Mouse (Mus musculus) hindbrain, embryonic 10.5 days (tissue): ENCODE measurements around the gene Scnn1g. TPM values are rescaled to one million over a fixed set of nuclear protein-coding genes. Genes with fewer than 3 reads are reported as not detected.

Experiments
- DNase-seq: peaks from one replicate; pipeline ENCODE4 v3.0.0-alpha.2; 2017; ENCODE audit warnings: low spot score
- H3K27ac ChIP-seq: fragments of 300-500 bp; sonication (generic); 2 replicates; pipeline ENCODE4 v1.5.1; 2016; ENCODE audit warnings: mild to moderate bottlenecking, moderate library complexity
- H3K27me3 ChIP-seq: fragments of 300-500 bp; sonication (generic); 2 replicates; pipeline ENCODE4 v1.6.1; 2016; ENCODE audit warnings: mild to moderate bottlenecking; ENCODE audit not compliant: poor library complexity, insufficient read depth, severe bottlenecking
- H3K36me3 ChIP-seq: fragments of 300-500 bp; sonication (generic); 2 replicates; pipeline ENCODE4 v1.6.1; 2016; ENCODE audit warnings: mild to moderate bottlenecking, moderate library complexity
- H3K4me1 ChIP-seq: fragments of 300-500 bp; sonication (generic); replicated peaks from 2 replicates; pipeline ENCODE4 v1.6.1; 2016; ENCODE audit warnings: mild to moderate bottlenecking
- H3K4me3 ChIP-seq: fragments of 300-500 bp; sonication (generic); 2 replicates; pipeline ENCODE4 v1.5.1; 2016; ENCODE audit warnings: mild to moderate bottlenecking, moderate library complexity
- H3K9me3 ChIP-seq: fragments of 300-500 bp; sonication (generic); 2 replicates; pipeline ENCODE4 v1.6.1; 2016; ENCODE audit warnings: mild to moderate bottlenecking, moderate library complexity
- WGBS: fragments of 180-500 bp; shearing (Covaris S2); methylation state at CpG from one replicate; pipeline ENCODE4 v1.1.7; 2016; 5-methylcytosine and 5-hydroxymethylcytosine counted together
- polyA plus RNA-seq: library from polyadenylated mRNA; unstranded; fragments of >200 nt; fragmentation: Nextera tagmentation; extraction: Ambion mirVana; gene quantifications from 2 replicates; pipeline ENCODE4 v1.2.1, GENCODE M21; 2016

Scnn1g gene
- polyA plus RNA-seq, 1 experiment from 2014 or later = 0.08 TPM

DNA sequence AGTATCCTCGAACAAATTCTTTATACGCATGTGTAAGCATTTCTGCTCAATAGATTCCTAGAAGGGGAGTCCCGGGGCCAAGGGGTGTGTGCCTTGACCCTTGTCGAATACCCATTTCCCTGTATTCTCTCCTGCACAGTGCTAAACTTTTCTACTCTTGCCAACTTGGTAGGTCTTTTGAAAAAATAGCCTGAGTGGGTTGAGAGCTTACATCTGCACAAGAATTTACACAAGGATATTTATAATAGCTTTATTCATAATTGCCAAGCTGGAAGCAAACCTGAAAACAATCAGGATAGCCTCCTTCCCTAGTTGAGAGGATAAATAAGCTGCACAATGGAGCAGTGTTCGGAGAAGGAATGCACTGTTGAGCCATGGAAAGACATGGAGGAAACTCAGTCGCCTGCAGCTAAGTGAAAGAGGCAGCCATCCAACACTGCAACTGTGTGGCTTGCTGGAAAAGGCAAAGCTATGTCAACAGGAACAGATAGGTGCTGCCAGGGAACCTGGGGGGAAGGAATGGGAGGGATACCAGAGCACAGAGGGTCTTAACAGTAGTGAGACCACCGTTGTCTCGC lies 51.5 kb downstream of the Scnn1g start:
- DNase-seq = no peak
- Histone ChIP-seq H3K4me1 (no peaks in the 10 kb centered on the region), H3K36me3 (no peaks in the 10 kb centered on the region), H3K27me3 (no peaks in the 10 kb centered on the region), H3K9me3 (peaks cover 4% of the 10 kb centered on the region), H3K27ac (no peak overlapping the region), H3K4me3 (no peak overlapping the region)
- 80% methylated on average over 8 of the region's 8 CpGs for WGBS

DNA sequence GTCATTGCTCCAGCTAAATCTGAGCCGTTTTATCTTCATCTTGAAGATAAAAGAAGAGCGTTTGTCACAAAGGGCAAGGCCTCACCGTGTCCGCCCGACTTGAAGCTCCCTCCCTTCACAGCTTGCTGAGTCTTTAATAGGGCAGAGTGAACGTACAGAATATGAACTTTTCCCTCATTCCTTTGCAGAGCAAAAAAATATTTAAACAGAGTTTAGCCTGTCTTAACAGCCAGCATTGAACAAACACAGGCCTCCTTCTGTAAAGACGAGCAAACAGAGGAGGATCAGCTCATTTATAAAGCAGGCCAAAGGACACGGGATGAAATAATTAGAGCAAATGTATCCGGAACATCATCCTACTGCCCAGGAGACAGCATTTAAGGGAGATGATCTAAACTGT lies 63.5 kb downstream of the Scnn1g start:
- 82% methylated on average over 9 of the region's 9 CpGs for WGBS
- H3K4me3 ChIP-seq = no peak overlapping the region

DNA sequence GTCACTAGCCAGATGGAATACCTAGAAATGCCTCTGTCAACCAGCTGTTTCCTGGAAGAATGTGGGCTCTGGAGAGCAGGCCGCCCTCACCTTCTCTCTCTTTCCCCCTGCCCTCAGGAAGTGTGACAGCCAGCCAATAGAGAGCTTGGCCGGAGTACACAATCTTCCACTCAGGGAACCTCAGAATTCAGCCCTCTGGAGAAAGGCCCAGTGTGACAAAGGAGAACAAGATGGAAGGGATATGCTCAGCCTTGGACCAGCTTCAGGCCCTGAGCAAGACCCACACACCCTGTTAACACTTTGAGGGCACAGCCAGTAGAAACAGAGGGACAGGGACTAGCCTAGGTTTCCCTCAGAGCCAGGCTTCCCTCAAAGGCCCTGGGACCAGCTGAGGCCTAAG lies 68.2 kb downstream of the Scnn1g start:
- 73% methylated on average over 2 of the region's 2 CpGs for WGBS
- DNase-seq = no peak
- H3K9me3 ChIP-seq = no peaks in the 10 kb centered on the region
- no peak overlapping the region for H3K4me3 ChIP-seq
- no peaks in the 10 kb centered on the region for H3K4me1 ChIP-seq
- H3K27me3 ChIP-seq = no peaks in the 10 kb centered on the region
- H3K36me3 ChIP-seq = no peaks in the 10 kb centered on the region
- no peak overlapping the region for H3K27ac ChIP-seq

More for the DNA sequence above, 63.5 kb downstream of the Scnn1g start:
- H3K27me3 ChIP-seq = no peaks in the 10 kb centered on the region
- DNase-seq = no peak
- H3K9me3 ChIP-seq = peaks cover 3% of the 10 kb centered on the region; the same call in 1 of the 2 replicates
- H3K36me3 ChIP-seq = no peaks in the 10 kb centered on the region
- no peaks in the 10 kb centered on the region for H3K4me1 ChIP-seq
- no peak overlapping the region for H3K27ac ChIP-seq

DNA sequence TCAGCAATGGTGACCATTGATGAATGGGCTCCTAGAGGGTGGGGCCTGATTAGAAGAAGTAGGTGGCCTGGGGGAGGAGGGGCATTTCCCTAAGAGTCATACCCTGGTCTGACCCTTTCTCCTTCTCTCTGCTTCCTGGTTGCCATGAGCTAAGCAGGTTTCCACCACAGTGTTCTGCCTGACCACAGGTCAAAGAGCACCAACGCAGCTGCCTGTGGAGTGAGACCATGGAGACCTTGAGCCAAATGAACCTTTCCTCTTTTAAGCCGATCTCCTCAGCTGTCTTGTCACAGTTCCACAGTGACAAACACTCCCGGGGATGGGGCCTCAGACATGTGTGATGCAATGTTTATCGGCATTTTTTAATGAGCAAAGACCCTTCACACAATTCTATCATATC lies 68.7 kb downstream of the Scnn1g start:
- H3K9me3 ChIP-seq = no peaks in the 10 kb centered on the region
- no peaks in the 10 kb centered on the region for H3K27me3 ChIP-seq
- H3K4me3 ChIP-seq = no peak overlapping the region
- no peak for DNase-seq
- 89% methylated on average over 4 of the region's 4 CpGs for WGBS
- no peaks in the 10 kb centered on the region for H3K36me3 ChIP-seq
- H3K27ac ChIP-seq = no peak overlapping the region
- no peaks in the 10 kb centered on the region for H3K4me1 ChIP-seq

DNA sequence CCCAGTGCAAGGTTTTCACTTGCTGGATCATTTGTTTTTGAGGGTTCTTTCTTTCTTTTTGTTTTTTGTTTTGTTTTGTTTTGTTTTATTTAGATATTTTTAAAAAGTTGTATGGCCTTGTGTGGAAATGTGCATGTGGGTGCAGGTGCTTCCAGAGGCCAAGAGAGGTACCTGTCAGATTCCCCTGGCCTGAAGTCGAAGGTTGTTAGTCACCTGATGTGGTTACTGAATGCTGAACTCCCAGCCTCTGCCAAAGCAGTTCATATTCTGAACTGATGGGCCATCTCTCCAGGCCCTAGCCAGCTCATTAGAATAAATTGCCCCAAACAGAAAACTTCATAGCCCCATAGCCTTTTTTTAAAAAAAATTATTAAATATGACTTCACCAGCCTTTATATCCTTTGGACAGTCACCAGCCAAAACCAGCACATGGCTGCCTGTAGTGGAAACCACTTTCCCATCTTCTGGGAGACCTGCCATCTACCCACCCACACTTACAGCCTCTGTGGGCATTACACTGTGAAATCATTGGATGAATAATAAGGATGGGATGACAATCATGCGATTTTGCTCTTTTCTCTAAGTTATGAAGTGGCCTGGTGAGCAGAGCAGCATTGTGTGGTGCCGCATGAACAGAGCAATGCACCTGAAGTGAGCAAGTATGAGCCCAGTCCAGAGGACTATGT lies 71.7 kb downstream of the Scnn1g start:
- H3K27ac ChIP-seq = no peak overlapping the region
- H3K4me1 ChIP-seq = no peaks in the 10 kb centered on the region
- H3K4me3 ChIP-seq = no peak overlapping the region
- no peaks in the 10 kb centered on the region for H3K36me3 ChIP-seq
- 90% methylated on average over 3 of the region's 3 CpGs for WGBS
- H3K27me3 ChIP-seq = no peaks in the 10 kb centered on the region
- H3K9me3 ChIP-seq = no peaks in the 10 kb centered on the region
- DNase-seq = no peak

DNA sequence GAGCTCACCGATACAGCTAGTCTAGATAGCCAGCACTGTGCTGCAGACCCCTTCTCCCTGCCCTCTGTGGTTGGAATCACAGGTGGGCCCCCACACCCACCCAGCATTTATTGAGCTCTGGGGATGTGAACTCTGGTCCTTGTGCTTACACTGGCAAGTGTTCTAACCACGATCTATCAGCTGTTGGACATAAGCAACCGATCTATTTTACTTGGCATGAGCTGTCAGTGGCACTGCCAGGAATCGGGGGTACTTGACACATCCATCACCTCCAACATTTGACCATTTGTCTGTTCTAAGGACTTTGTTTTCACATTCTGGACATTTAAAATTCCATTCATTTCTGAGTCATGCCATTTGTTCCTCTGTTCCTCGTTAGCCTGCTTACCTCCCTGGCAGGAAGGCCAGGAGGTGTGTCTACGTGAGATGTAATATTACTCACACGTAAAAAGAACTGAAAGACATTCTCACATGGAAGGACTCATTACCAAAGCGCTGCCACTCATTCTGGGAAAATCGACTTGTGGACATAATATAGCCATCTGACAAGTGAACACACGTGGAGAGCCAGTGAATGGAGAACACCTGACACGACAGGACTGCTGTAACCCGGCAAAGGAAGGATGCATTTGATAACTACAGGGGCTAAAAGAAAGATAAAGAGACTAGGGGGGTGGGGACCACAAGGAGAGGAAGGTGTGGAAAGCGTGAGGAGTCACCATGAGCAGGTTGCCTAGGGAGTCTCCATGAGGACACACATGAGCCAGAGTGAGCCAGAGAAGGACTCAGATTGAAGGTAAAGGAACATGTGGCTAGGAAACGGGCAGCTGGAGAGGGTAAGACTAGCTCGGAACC lies 73.7 kb downstream of the Scnn1g start:
- Histone ChIP-seq H3K4me1 (no peaks in the 10 kb centered on the region), H3K4me3 (no peak overlapping the region), H3K27ac (no peak overlapping the region), H3K27me3 (no peaks in the 10 kb centered on the region), H3K9me3 (no peaks in the 10 kb centered on the region), H3K36me3 (no peaks in the 10 kb centered on the region)
- DNase-seq = no peak
- WGBS = 83% methylated on average over 15 of the region's 15 CpGs

Other genes starting within 250 kb of the Scnn1g start
- gene Usp31, start 27.2 kb upstream of the Scnn1g start, polyA plus RNA-seq = 2.1 and 3.1 TPM in 2 replicates
- gene Scnn1b, start 130.6 kb downstream of the Scnn1g start, polyA plus RNA-seq = 0.15 and 0.16 TPM in 2 replicates
- 21.0 and 23.2 TPM in 2 replicates for gene Cog7, start 247.2 kb downstream of the Scnn1g start, polyA plus RNA-seq